ENCODE assay signal across 32 mouse cellular contexts in genomic region chr9:71140205-71140604, GRCm38 (mm10). TPM values are rescaled to one million over a fixed set of nuclear protein-coding genes. Genes with fewer than 3 reads are reported as not detected.
DNase-seq lines count a peak whose midpoint lies in the region; ATAC-seq and TF ChIP-seq lines count a peak whose summit lies in the region.
"Had no signal": no experiment of that assay in that cellular context is flagged by ENCODE, and none has a peak within 500 bp of the region (broad histone marks: within the 10 kb centered on the region; RNA-seq: fewer than 3 reads in every experiment).

No protein-coding gene starts in this region.

- peak; percentile 97 for DNase-seq in liver, adult 2 months (ENCODE audit: extremely low read depth, low read depth, low spot score)
- no peak for DNase-seq in liver
- no peak for DNase-seq in liver, postnatal 0 days
- no peak for DNase-seq in layer of hippocampus, postnatal 10 days (ENCODE audit: low spot score in 2 of 2)
- no peak for DNase-seq in gastrocnemius, postnatal 14 days
- no peak for DNase-seq in thymus, postnatal 25 days
- DNase-seq: adrenal gland, postnatal 10 days; cerebellum, adult 9-10 months; gastrocnemius, postnatal 10 days; heart, postnatal 36 days; kidney, adult 11 months; kidney, postnatal 14 days; layer of hippocampus, adult 9-11 months; lung, adult 2 months; lung, postnatal 10 days; right cerebral cortex, postnatal 25 days; spleen, adult 18-20 months; thymus, adult 18-20 months; thymus, postnatal 4 days had no signal

- H3K36me3 ChIP-seq in liver, adult 2 months (ENCODE audit: control insufficient read depth, insufficient read depth, low read length) = peaks cover 44% of the 10 kb centered on the region
- H3K36me3 ChIP-seq in liver, embryonic 12.5 days = no peaks in the 10 kb centered on the region
- no peaks in the 10 kb centered on the region; the same call in 1 of the 2 replicates for H3K36me3 ChIP-seq in liver, postnatal 0 days (replicated peaks; ENCODE audit: insufficient read depth, low read length)
- H3K36me3 ChIP-seq: embryonic facial prominence, embryonic 13.5 days; forebrain, embryonic 10.5 days; G1E; heart, embryonic 10.5 days; heart, embryonic 15.5 days; hindbrain, embryonic 12.5 days; limb, embryonic 12.5 days; midbrain, embryonic 10.5 days; midbrain, embryonic 15.5 days had no signal

- no peak for TF ChIP-seq POLR2A in liver, adult 2 months (IDR thresholded peaks at IDR 0.05; ENCODE audit: extremely low read depth, insufficient read depth, low read length)

- peak overlapping the region; percentile 65 for H3K9ac ChIP-seq in liver, adult 2 months (ENCODE audit: low read depth, low read length)
- no peak overlapping the region for H3K9ac ChIP-seq in liver, embryonic 12.5 days
- H3K9ac ChIP-seq in liver, postnatal 0 days (replicated peaks) = 0 out of 2 replicates have a peak overlapping the region, but pooled peaks have one; percentile 3
- H3K9ac ChIP-seq: embryonic facial prominence, embryonic 13.5 days; heart, embryonic 15.5 days; hindbrain, embryonic 12.5 days; limb, embryonic 12.5 days; midbrain, embryonic 15.5 days had no signal

- peaks cover 30% of the 10 kb centered on the region; the same call in 1 of the 2 replicates for H3K79me2 ChIP-seq in liver, adult 2 months (ENCODE audit: control insufficient read depth, insufficient read depth, low read length)

- H3K27ac ChIP-seq in liver, adult 2 months (replicated peaks; ENCODE audit: insufficient read depth, low read depth, low read length) = peak overlapping the region; percentile 95
- peak overlapping the region; percentile 63 for H3K27ac ChIP-seq in liver, embryonic 12.5 days
- peak overlapping the region; percentile 92 for H3K27ac ChIP-seq in liver, postnatal 0 days (ENCODE audit: low read depth)
- H3K27ac ChIP-seq: embryonic facial prominence, embryonic 13.5 days; forebrain, embryonic 10.5 days; heart, embryonic 10.5 days; heart, embryonic 15.5 days; hindbrain, embryonic 12.5 days; hindbrain, postnatal 0 days; left cerebral cortex, adult 2 months; limb, embryonic 12.5 days; midbrain, embryonic 10.5 days; midbrain, embryonic 15.5 days had no signal

- no peak for TF ChIP-seq CTCF in liver, adult 2 months (IDR thresholded peaks at IDR 0.05; ENCODE audit: low read depth, low read length)
- no peak for TF ChIP-seq CTCF in liver, postnatal 0 days (IDR thresholded peaks at IDR 0.05; ENCODE audit: low read depth)

- WGBS in liver, adult 2 months = 12% methylated on average over 8 of the region's 8 CpGs
- 56% methylated on average over 8 of the region's 8 CpGs for WGBS in liver, embryonic 12.5 days (ENCODE audit: insufficient replicate concordance)
- WGBS in liver, postnatal 0 days (ENCODE audit: insufficient replicate concordance) = 50% methylated on average over 8 of the region's 8 CpGs

- H3K9me3 ChIP-seq in liver, embryonic 12.5 days (replicated peaks) = no peaks in the 10 kb centered on the region; the same call in 1 of the 2 replicates
- no peaks in the 10 kb centered on the region for H3K9me3 ChIP-seq in liver, postnatal 0 days (ENCODE audit: low read length)
- H3K9me3 ChIP-seq: embryonic facial prominence, embryonic 13.5 days; forebrain, embryonic 10.5 days; G1E; heart, embryonic 10.5 days; heart, embryonic 15.5 days; hindbrain, embryonic 12.5 days; limb, embryonic 12.5 days; midbrain, embryonic 10.5 days; midbrain, embryonic 15.5 days had no signal

- H3K4me2 ChIP-seq in liver, embryonic 12.5 days = no peak overlapping the region
- peak overlapping the region; percentile 10; the same call in 1 of the 2 replicates for H3K4me2 ChIP-seq in liver, postnatal 0 days (ENCODE audit: low read depth, low read length)
- H3K4me2 ChIP-seq: embryonic facial prominence, embryonic 13.5 days; heart, embryonic 15.5 days; hindbrain, embryonic 12.5 days; limb, embryonic 12.5 days; midbrain, embryonic 15.5 days had no signal

- H3K4me3 ChIP-seq in liver, adult 2 months (ENCODE audit: insufficient read depth, low read depth, low read length) = no peak overlapping the region
- no peak overlapping the region for H3K4me3 ChIP-seq in liver, embryonic 12.5 days
- no peak overlapping the region for H3K4me3 ChIP-seq in liver, postnatal 0 days (ENCODE audit: low read depth, low read length)
- H3K4me3 ChIP-seq: embryonic facial prominence, embryonic 13.5 days; forebrain, embryonic 10.5 days; heart, embryonic 10.5 days; heart, embryonic 15.5 days; hindbrain, embryonic 12.5 days; left cerebral cortex, adult 2 months; limb, embryonic 12.5 days; midbrain, embryonic 10.5 days; midbrain, embryonic 15.5 days had no signal

- H3K27me3 ChIP-seq in liver, adult 2 months (ENCODE audit: control insufficient read depth, insufficient read depth, low read length) = no peaks in the 10 kb centered on the region
- no peaks in the 10 kb centered on the region for H3K27me3 ChIP-seq in liver, embryonic 12.5 days (replicated peaks)
- no peaks in the 10 kb centered on the region for H3K27me3 ChIP-seq in liver, postnatal 0 days (ENCODE audit: insufficient read depth, low read length)
- H3K27me3 ChIP-seq: embryonic facial prominence, embryonic 13.5 days; heart, embryonic 15.5 days; hindbrain, embryonic 12.5 days; limb, embryonic 12.5 days; midbrain, embryonic 15.5 days had no signal

- TF ChIP-seq EP300 in liver, postnatal 0 days (IDR thresholded peaks at IDR 0.05; ENCODE audit: low read depth) = peak; percentile 74

- ATAC-seq in liver, embryonic 12.5 days = no peak
- peak; percentile 85 for ATAC-seq in liver, postnatal 0 days
- ATAC-seq: hindbrain, postnatal 0 days; midbrain, embryonic 15.5 days; Patski had no signal

- H3K4me1 ChIP-seq in liver, adult 2 months (ENCODE audit: control insufficient read depth, insufficient read depth, low read length) = peaks cover 53% of the 10 kb centered on the region
- peaks cover 27% of the 10 kb centered on the region for H3K4me1 ChIP-seq in liver, embryonic 12.5 days
- H3K4me1 ChIP-seq in liver, postnatal 0 days (ENCODE audit: insufficient read depth) = peaks cover 21% of the 10 kb centered on the region
- H3K4me1 ChIP-seq: forebrain, embryonic 10.5 days; heart, embryonic 10.5 days; heart, embryonic 15.5 days; hindbrain, embryonic 12.5 days; limb, embryonic 12.5 days; midbrain, embryonic 10.5 days; midbrain, embryonic 15.5 days had no signal

- intact Hi-C loops in gastrocnemius, postnatal 14 days (cut with DNase I; ENCODE audit: low total_unique reads) = no loop called here

RNA-seq across cellular contexts. Expression of gene Aqp9, which starts 28.3 kb away (rescaled TPM):
- total RNA-seq in liver, adult 2 months (2014; rRNA removed) = 254 and 300 TPM in 2 replicates
- polyA plus RNA-seq in liver, adult 2 months (2012; rRNA removed) = 110 and 114 TPM in 2 replicates
- 10.1 and 10.3 TPM in 2 replicates for polyA plus RNA-seq in liver, embryonic 12.5 days (2016; fragmentation: Nextera tagmentation; extraction: Ambion mirVana)
- 70.9 and 75.4 TPM in 2 replicates for polyA plus RNA-seq in liver, postnatal 0 days (2015; fragmentation: Nextera tagmentation; extraction: Ambion mirVana)
- 1 to 10 TPM; 2.4 to 3.7 TPM for total RNA-seq in layer of hippocampus, postnatal 10 days (2021)
- total RNA-seq in gastrocnemius, postnatal 14 days (2021) = under 1 TPM in 1 of 2 experiments, not detected in 1; 0.09 TPM
- polyA plus RNA-seq: forebrain, embryonic 10.5 days; hindbrain, embryonic 12.5 days had no signal

Comparison
In these comparisons a context has a peak if more than half of its experiments do, and no peak if none do; other contexts are left out.
1. RNA of gene Aqp9, which starts 28.3 kb away (total RNA-seq): 254 to 300 TPM in liver, adult 2 months; 2.4 to 3.7 TPM in layer of hippocampus, postnatal 10 days and 0.09 TPM in gastrocnemius, postnatal 14 days; every median in the first group is over 10 times any median in the second.
2. Peak in every context shown above with its lines, with median percentiles within 50 percentile points of each other: H3K27ac ChIP-seq.